ENCODE assay signal across 9 mouse cellular contexts in genomic region chr17:32164780-32165179, GRCm38 (mm10). TPM values are rescaled to one million over a fixed set of nuclear protein-coding genes. Genes with fewer than 3 reads are reported as not detected.
DNase-seq lines count a peak whose midpoint lies in the region; ATAC-seq and TF ChIP-seq lines count a peak whose summit lies in the region.
"Had no signal": no experiment of that assay in that cellular context is flagged by ENCODE, and none has a peak within 500 bp of the region (broad histone marks: within the 10 kb centered on the region; RNA-seq: fewer than 3 reads in every experiment).

No protein-coding gene starts in this region.

- intact Hi-C loops in gastrocnemius, postnatal 14 days (cut with DNase I; ENCODE audit: low total_unique reads): loop anchor here (5.0 kb wide), 1 partner anchor 33 kb away; no protein-coding TSS in a partner anchor

- no peaks in the 10 kb centered on the region for H3K9me3 ChIP-seq in forebrain, embryonic 11.5 days (ENCODE audit: control insufficient read depth, low read length)
- no peaks in the 10 kb centered on the region for H3K9me3 ChIP-seq in forebrain, postnatal 0 days (ENCODE audit: low read length)
- no peaks in the 10 kb centered on the region for H3K9me3 ChIP-seq in lung, embryonic 16.5 days (ENCODE audit: control insufficient read depth, low read length)
- no peaks in the 10 kb centered on the region for H3K9me3 ChIP-seq in intestine, embryonic 16.5 days (ENCODE audit: control insufficient read depth, low read length)
- no peaks in the 10 kb centered on the region for H3K9me3 ChIP-seq in stomach, embryonic 14.5 days (ENCODE audit: control insufficient read depth, low read depth, low read length)
- H3K9me3 ChIP-seq: liver, embryonic 13.5 days had no signal

- TF ChIP-seq POLR2A in lung, adult 2 months (IDR thresholded peaks at IDR 0.05; ENCODE audit: borderline replicate concordance, extremely low read depth, low read depth, low read length): no peak

- no peak for ATAC-seq in forebrain, embryonic 11.5 days (replicated peaks; ENCODE audit: low FRiP score)
- no peak for ATAC-seq in forebrain, postnatal 0 days
- ATAC-seq in lung, embryonic 16.5 days (ENCODE audit: low read depth): no peak
- ATAC-seq in intestine, embryonic 16.5 days: no peak
- ATAC-seq in stomach, embryonic 14.5 days (ENCODE audit: insufficient number of reproducible peaks, insufficient read depth, low FRiP score, low read depth): no peak
- no peak for ATAC-seq in granulocyte monocyte progenitor cell, adult 5-6 weeks (replicated peaks; ENCODE audit: poor library complexity, severe bottlenecking)

- no peaks in the 10 kb centered on the region for H3K36me3 ChIP-seq in forebrain, embryonic 11.5 days (ENCODE audit: control insufficient read depth, insufficient read depth, low read length)
- H3K36me3 ChIP-seq in forebrain, postnatal 0 days (ENCODE audit: insufficient read depth): no peaks in the 10 kb centered on the region
- 0 out of 2 replicates have a peak, but pooled peaks cover 2% of the 10 kb centered on the region for H3K36me3 ChIP-seq in lung, embryonic 16.5 days (ENCODE audit: control insufficient read depth, insufficient read depth, low read length)
- no peaks in the 10 kb centered on the region for H3K36me3 ChIP-seq in intestine, embryonic 16.5 days (ENCODE audit: control insufficient read depth, insufficient read depth, low read length)
- H3K36me3 ChIP-seq in stomach, embryonic 14.5 days (ENCODE audit: control insufficient read depth, insufficient read depth, low read length): peaks cover 2% of the 10 kb centered on the region; the same call in 1 of the 2 replicates
- H3K36me3 ChIP-seq: liver, embryonic 13.5 days had no signal

- H3K4me2 ChIP-seq in forebrain, embryonic 11.5 days (ENCODE audit: low read depth, low read length, severe bottlenecking): peak overlapping the region; percentile 59; the same call in 1 of the 2 replicates
- no peak overlapping the region for H3K4me2 ChIP-seq in forebrain, postnatal 0 days (ENCODE audit: low read depth)
- H3K4me2 ChIP-seq in lung, embryonic 16.5 days (ENCODE audit: low read depth, low read length): peak overlapping the region; percentile 77
- 0 out of 2 replicates have a peak overlapping the region, but pooled peaks have one; percentile 0 for H3K4me2 ChIP-seq in intestine, embryonic 16.5 days (ENCODE audit: low read depth, low read length)
- peak overlapping the region; percentile 66 for H3K4me2 ChIP-seq in stomach, embryonic 14.5 days (replicated peaks; ENCODE audit: low read depth, low read length)

- H3K9ac ChIP-seq in forebrain, embryonic 11.5 days (ENCODE audit: low read length): peak overlapping the region; percentile 91
- H3K9ac ChIP-seq in forebrain, postnatal 0 days: no peak overlapping the region; the same call in 1 of the 2 replicates
- no peak overlapping the region for H3K9ac ChIP-seq in lung, embryonic 16.5 days (ENCODE audit: low read length)
- no peak overlapping the region for H3K9ac ChIP-seq in intestine, embryonic 16.5 days (ENCODE audit: low read depth, low read length)
- 0 out of 2 replicates have a peak overlapping the region, but pooled peaks have one; percentile 6 for H3K9ac ChIP-seq in stomach, embryonic 14.5 days (replicated peaks; ENCODE audit: low read depth, low read length)

- peak overlapping the region; percentile 86 for H3K27ac ChIP-seq in forebrain, embryonic 11.5 days (ENCODE audit: low read depth, low read length)
- no peak overlapping the region for H3K27ac ChIP-seq in forebrain, postnatal 0 days (ENCODE audit: low read depth, low read length)
- peak overlapping the region; percentile 37; the same call in 1 of the 2 replicates for H3K27ac ChIP-seq in lung, embryonic 16.5 days (ENCODE audit: low read length)
- H3K27ac ChIP-seq in intestine, embryonic 16.5 days (ENCODE audit: low read length): no peak overlapping the region; the same call in 1 of the 2 replicates
- peak overlapping the region; percentile 36; the same call in 1 of the 2 replicates for H3K27ac ChIP-seq in stomach, embryonic 14.5 days (ENCODE audit: low read length)
- H3K27ac ChIP-seq: liver, embryonic 13.5 days had no signal

- 0 out of 2 replicates have a peak overlapping the region, but pooled peaks have one; percentile 71 for H3K4me3 ChIP-seq in forebrain, embryonic 11.5 days (ENCODE audit: low read depth, low read length)
- no peak overlapping the region for H3K4me3 ChIP-seq in forebrain, postnatal 0 days (ENCODE audit: low read depth, low read length)
- no peak overlapping the region for H3K4me3 ChIP-seq in lung, embryonic 16.5 days (ENCODE audit: low read length)
- H3K4me3 ChIP-seq in lung, adult 2 months (replicated peaks; ENCODE audit: extremely low read depth, low read depth, low read length): no peak overlapping the region
- H3K4me3 ChIP-seq in intestine, embryonic 16.5 days (ENCODE audit: low read length): no peak overlapping the region
- no peak overlapping the region for H3K4me3 ChIP-seq in stomach, embryonic 14.5 days (ENCODE audit: low read depth, low read length)

- no peak for TF ChIP-seq CTCF in forebrain, postnatal 0 days (IDR thresholded peaks at IDR 0.05; ENCODE audit: low read depth)
- no peak for TF ChIP-seq CTCF in lung, adult 2 months (IDR thresholded peaks at IDR 0.05; ENCODE audit: insufficient read depth, low read length)

- H3K4me1 ChIP-seq in forebrain, embryonic 11.5 days (replicated peaks; ENCODE audit: control insufficient read depth, insufficient read depth, low read length): peaks cover 22% of the 10 kb centered on the region
- peaks cover 8% of the 10 kb centered on the region for H3K4me1 ChIP-seq in forebrain, postnatal 0 days (ENCODE audit: insufficient read depth)
- peaks cover 26% of the 10 kb centered on the region for H3K4me1 ChIP-seq in lung, embryonic 16.5 days (replicated peaks; ENCODE audit: control insufficient read depth, insufficient read depth, low read length)
- no peaks in the 10 kb centered on the region for H3K4me1 ChIP-seq in lung, adult 2 months (ENCODE audit: control insufficient read depth, insufficient read depth, low read length)
- H3K4me1 ChIP-seq in intestine, embryonic 16.5 days (ENCODE audit: control insufficient read depth, insufficient read depth, low read length): peaks cover 40% of the 10 kb centered on the region
- H3K4me1 ChIP-seq in stomach, embryonic 14.5 days (ENCODE audit: control insufficient read depth, insufficient read depth, low read length): peaks cover 37% of the 10 kb centered on the region

- DNase-seq in forebrain, embryonic 11.5 days (ENCODE audit: low spot score): no peak
- no peak for DNase-seq in forebrain, postnatal 0 days
- no peak for DNase-seq in lung, adult 2 months
- no peak for DNase-seq in gastrocnemius, postnatal 14 days
- DNase-seq: liver, embryonic 13.5 days had no signal

- no peaks in the 10 kb centered on the region; the same call in 1 of the 2 replicates for H3K27me3 ChIP-seq in forebrain, embryonic 11.5 days (ENCODE audit: control insufficient read depth, insufficient read depth, low read length)
- no peaks in the 10 kb centered on the region for H3K27me3 ChIP-seq in forebrain, postnatal 0 days (ENCODE audit: insufficient read depth, low read length)
- no peaks in the 10 kb centered on the region for H3K27me3 ChIP-seq in lung, embryonic 16.5 days (ENCODE audit: control insufficient read depth, insufficient read depth, low read depth, low read length)
- H3K27me3 ChIP-seq in intestine, embryonic 16.5 days (replicated peaks; ENCODE audit: control insufficient read depth, insufficient read depth, low read length): no peaks in the 10 kb centered on the region
- no peaks in the 10 kb centered on the region for H3K27me3 ChIP-seq in stomach, embryonic 14.5 days (ENCODE audit: control insufficient read depth, insufficient read depth, low read length)

RNA-seq across cellular contexts. Expression of gene Notch3, which starts 1.9 kb away (rescaled TPM):
- polyA plus RNA-seq in forebrain, embryonic 11.5 days (2014; fragmentation: Nextera tagmentation; extraction: Ambion mirVana): 26.8 and 30.2 TPM in 2 replicates
- total RNA-seq in forebrain, postnatal 0 days (2014; rRNA removed): 13.5 and 22.5 TPM in 2 replicates
- polyA plus RNA-seq in forebrain, postnatal 0 days (2015; fragmentation: Nextera tagmentation; extraction: Ambion mirVana): 2.3 and 3.3 TPM in 2 replicates
- 17.1 and 17.3 TPM in 2 replicates for polyA plus RNA-seq in lung, embryonic 16.5 days (2015; fragmentation: Nextera tagmentation; extraction: Ambion mirVana)
- polyA plus RNA-seq in lung, adult 2 months (2012; rRNA removed): 98.6 and 107 TPM in 2 replicates
- polyA plus RNA-seq in intestine, embryonic 16.5 days (2015; fragmentation: Nextera tagmentation; extraction: Ambion mirVana): 5.1 and 6.6 TPM in 2 replicates
- polyA plus RNA-seq in stomach, embryonic 14.5 days (2014; fragmentation: Nextera tagmentation; extraction: Ambion mirVana): 21.4 and 22.2 TPM in 2 replicates
- 10 to 100 TPM; 28.5 to 34.6 TPM for total RNA-seq in gastrocnemius, postnatal 14 days (2021)
- total RNA-seq in granulocyte monocyte progenitor cell, adult 5-6 weeks (2014; fragmentation: Nextera tagmentation): not detected in 2 replicates
- total RNA-seq in granulocyte monocyte progenitor cell, adult 5-6 weeks (2017): not detected in 2 replicates

RNA-seq across cellular contexts. Expression of gene Ephx3, which starts 24.6 kb away (rescaled TPM):
- polyA plus RNA-seq in forebrain, embryonic 11.5 days (2014; fragmentation: Nextera tagmentation; extraction: Ambion mirVana): 0.13 and 0.23 TPM in 2 replicates
- total RNA-seq in forebrain, postnatal 0 days (2014; rRNA removed): 0.29 TPM in 1 of 2 replicates, not detected in the other
- polyA plus RNA-seq in forebrain, postnatal 0 days (2015; fragmentation: Nextera tagmentation; extraction: Ambion mirVana): 0.08 and 0.11 TPM in 2 replicates
- 0.21 and 0.24 TPM in 2 replicates for polyA plus RNA-seq in lung, embryonic 16.5 days (2015; fragmentation: Nextera tagmentation; extraction: Ambion mirVana)
- 3.3 and 16.6 TPM in 2 replicates for polyA plus RNA-seq in lung, adult 2 months (2012; rRNA removed)
- polyA plus RNA-seq in intestine, embryonic 16.5 days (2015; fragmentation: Nextera tagmentation; extraction: Ambion mirVana): 0.05 and 0.16 TPM in 2 replicates
- polyA plus RNA-seq in stomach, embryonic 14.5 days (2014; fragmentation: Nextera tagmentation; extraction: Ambion mirVana): 0.16 and 0.42 TPM in 2 replicates
- under 1 TPM in 1 of 2 experiments, not detected in 1; 0.18 TPM for total RNA-seq in gastrocnemius, postnatal 14 days (2021)
- total RNA-seq in granulocyte monocyte progenitor cell, adult 5-6 weeks (2014; fragmentation: Nextera tagmentation): not detected in 2 replicates
- not detected in 2 replicates for total RNA-seq in granulocyte monocyte progenitor cell, adult 5-6 weeks (2017)
- polyA plus RNA-seq: liver, embryonic 13.5 days had no signal

Comparison
In these comparisons a context has a peak if more than half of its experiments do, and no peak if none do; other contexts are left out.
1. H3K27ac ChIP-seq: peak in forebrain, embryonic 11.5 days (single experiment), lung, embryonic 16.5 days (single experiment) and stomach, embryonic 14.5 days (single experiment); none in forebrain, postnatal 0 days (single experiment) and intestine, embryonic 16.5 days (single experiment).
2. H3K9ac ChIP-seq: peak in forebrain, embryonic 11.5 days (single experiment) and stomach, embryonic 14.5 days (single experiment); none in forebrain, postnatal 0 days (single experiment), lung, embryonic 16.5 days (single experiment) and intestine, embryonic 16.5 days (single experiment).